Mouse (Mus musculus) spleen, adult 2 months (tissue): ENCODE results near the gene Tnfrsf26.

Source experiments
- CTCF ChIP-seq: fragments of 200-500 bp; IDR thresholded peaks from 2 replicates; pipeline ENCODE4 v1.5.1; 2011; ENCODE audit warnings: mild to moderate bottlenecking, inconsistent platforms; ENCODE audit not compliant: insufficient read depth, insufficient read length, insufficient replicate concordance; ENCODE audit errors: extremely low read depth
- POLR2A ChIP-seq: fragments of 200-500 bp; IDR thresholded peaks from 2 replicates; pipeline ENCODE4 v1.6.1; 2011; ENCODE audit warnings: low read depth, low read length, inconsistent platforms

DNA sequence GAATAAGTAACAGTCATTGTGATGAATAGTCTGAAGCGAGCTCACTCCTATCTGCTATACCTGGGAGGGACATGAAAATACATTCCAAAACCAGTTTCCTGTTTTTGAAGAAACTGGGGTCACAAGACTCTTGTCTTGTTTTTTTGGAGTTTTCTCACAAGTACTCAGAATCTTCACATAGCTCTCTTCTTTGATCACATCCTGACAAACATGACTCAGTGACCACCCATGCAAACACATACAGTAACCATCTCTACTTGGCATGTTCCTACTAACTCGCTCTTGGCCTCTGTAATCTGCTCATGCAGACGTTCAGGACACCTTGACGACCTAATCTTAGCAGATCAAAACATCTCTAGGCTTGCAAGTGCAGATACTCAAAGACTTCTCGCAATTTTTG lies 3.4 kb downstream of the Tnfrsf26 start:
- TF ChIP-seq POLR2A (no peak), CTCF (no peak)
